Mouse (Mus musculus): ENCODE data around the gene Oscar. TPM values are rescaled to one million over a fixed set of nuclear protein-coding genes. Genes with fewer than 3 reads are reported as not detected.

Oscar gene
- polyA plus RNA-seq (2014; fragmentation: Illumina TruSeq; extraction: RNeasy Lipid Tissue Mini Kit (QIAGEN cat#74804)): 0.26 TPM

DNA sequence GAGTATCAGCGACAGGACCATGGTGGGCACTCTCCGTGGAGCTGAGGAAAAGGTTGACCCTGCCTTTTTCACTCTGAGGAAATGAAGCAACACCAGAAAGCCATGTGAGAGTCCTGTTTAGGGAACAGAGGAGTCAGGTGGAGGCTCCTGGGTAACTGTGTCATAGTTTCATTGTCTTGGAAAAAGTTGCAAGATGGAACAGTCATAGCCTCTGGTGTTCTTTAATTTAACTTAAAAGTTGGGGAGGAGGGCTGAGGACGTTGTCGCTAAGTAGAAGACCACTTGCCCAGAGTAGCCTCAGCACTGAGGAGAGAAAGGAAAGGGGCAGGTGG, at the start of gene Oscar:
TSS of gene Oscar (minus strand) at position 101 of the 332 bp plus-strand sequence.

DNA sequence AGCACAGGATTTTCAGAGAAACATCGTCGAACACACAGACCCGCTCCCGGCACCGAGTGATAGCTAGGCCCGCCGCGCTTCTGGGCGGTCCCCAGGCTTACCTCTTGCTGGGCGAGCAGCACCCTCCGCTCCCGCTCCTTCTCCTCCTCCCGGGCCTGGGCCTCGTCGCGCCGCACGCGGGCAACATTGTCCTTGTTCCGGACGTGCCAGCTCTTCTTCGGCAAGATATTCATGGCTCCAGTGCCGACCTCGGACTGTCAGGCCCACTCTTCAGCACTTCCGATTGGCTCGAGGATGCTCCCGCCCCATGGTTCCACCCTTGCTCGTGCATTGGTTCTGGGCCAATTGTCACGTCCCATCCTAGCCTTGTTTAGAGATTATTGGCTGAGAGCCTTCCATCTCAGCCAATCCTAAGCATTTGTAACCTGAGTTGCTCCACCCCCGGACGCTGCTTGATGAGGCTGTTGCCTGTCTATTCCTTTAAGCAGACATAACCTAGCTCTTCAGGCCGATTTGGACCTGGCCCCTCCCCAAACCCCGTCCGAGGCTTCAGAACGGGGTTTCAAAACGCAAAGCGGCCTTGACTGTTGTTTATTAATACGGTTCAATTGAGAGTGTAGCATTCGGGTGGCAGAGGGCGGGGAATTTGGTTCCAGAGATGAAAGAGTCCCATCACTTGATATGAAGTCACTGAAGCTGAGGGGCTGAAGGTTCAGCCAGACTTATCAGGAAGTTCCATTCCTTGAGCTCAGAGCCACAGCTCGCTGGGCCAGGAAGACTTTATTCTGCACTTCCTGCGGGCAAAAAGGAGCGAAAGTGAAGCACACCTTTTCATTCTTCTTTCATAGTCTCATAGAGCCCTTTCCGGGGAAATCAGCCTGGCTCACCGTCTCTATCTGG, 49.5 kb upstream of the Oscar start, which contains the start of gene Leng1:
TSS of gene Leng1 (minus strand) at position 626 of the 900 bp plus-strand sequence.

DNA sequence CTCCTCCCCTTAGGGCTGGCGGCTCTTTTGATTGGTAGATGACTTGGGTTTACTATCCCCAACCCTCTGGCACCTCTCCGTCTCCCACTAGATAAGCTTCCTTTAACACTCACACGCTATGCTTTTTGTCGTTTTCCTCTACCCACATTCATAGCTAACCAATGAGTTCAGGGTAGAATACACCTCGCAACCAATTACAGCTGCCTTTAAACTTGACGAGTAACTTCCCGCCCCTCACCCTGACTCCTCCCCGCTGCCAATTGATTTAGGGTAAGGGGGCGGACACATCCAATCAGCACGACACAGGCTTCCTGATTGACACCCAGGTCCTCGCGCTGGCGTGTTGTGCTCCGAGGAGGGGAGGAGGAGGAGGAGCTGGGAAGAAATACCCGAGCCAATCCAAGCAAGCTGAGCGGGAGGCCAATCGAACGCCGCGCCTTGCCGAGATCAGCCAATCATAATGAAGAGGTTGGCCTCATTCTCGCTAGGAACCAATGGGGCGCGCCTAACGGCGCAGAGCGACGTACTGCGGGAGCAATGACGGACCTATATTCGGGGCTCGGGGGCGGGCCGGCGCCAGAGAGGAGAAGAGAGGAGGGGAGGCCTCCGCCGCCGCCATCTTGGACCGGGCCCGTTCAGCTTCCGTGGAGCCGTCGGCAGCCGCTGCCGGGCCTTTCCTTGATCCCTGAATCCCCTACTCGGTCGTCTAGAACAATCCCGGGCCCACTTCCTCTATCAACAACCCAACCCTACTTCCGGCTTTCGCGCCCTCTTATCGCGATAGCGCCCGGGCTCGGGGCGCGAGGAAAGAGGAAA, 28.9 kb upstream of the Oscar start, which contains the start of gene Cnot3:
TSS of gene Cnot3 (plus strand) at position 597 of the 816 bp plus-strand sequence.

DNA sequence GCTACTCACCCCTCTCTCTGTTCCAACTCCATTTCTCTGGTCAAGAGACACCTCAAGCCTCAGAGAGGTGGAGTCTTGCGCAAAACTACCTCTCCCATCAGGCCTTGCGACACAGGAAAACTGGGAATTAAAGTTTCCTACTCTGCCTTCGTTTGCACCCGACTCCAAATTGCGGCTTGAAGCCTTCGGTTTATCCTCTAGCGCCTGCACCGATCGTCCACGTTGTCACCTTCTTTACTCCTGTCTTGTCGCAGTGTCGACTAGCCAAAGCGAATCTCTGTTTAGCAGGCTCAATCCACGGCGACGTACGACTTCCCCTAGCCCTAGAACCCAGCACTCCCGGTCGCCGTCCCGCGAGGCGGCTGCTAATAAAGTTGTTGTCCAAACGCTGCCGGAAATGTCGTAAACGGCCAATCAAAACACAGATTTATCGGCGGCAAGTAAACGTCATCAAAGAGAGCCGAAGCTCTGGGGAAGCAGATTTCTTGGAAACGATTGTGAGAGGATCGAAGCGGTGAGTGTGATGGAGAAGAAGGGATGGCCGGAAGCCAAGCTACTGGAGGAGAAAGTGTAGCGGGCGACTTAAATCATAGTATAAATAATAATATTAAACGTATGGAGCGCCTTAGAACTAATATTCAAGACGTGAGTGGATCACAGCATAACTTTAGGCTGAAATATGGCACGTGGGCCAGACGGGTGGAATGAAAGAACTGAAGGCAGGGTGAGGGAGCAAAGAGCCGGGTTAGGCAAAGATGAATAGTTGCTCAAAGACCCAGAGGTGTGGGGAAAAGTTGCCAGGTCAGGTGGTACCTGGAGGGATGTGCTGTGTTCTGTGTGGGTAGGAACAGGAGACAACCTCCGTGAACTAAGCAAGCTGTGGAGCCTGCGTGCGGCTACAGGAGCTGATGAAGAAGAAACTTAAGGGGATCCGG, 13.9 kb upstream of the Oscar start, which contains the start of the genes Tfpt and Prpf31:
TSS of gene Tfpt (minus strand) at position 387 of the 935 bp plus-strand sequence.
TSS of gene Prpf31 (plus strand) at position 443 of the 935 bp plus-strand sequence.

DNA sequence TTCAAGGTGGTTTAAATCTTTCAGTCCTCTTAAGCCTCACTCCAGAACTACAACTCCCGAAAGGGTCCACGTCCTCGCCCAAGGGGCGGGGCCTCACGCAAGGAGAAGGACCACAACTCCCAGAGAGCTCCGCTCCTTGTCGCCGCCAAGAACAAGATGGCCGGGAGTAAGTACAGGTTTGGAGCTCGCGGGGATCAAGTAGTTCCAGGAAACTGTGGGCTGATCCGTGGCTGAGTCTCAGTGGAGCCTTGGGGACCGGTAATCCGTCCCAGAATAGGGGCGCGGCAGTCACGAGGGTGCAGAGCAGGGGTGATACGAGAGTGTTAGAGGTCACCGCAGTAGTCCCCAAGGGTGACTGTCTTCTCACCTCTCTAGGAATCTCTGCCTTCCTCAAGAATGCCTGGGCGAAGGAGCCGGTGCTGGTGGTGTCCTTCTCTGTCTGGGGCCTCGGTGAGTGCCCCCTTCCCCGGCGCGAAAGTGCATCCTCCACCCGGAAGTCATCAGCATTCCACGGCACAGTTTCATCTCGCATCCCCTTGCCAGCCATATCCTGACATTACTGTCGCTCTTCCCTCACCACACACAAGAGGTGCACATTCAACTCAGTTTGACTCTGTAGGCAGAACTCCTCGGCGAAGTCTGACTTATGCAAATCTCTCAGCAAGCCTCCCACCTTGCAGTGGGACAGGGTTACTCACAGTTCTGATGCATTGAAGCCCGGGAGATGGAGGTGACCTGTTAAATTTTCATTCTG, 1.5 kb upstream of the Oscar start, which contains the start of gene Ndufa3:
TSS of gene Ndufa3 (plus strand) at position 132 of the 754 bp plus-strand sequence.

Other genes starting within 250 kb of the Oscar start
- gene Cacng8, start 225.5 kb downstream of the Oscar start, polyA plus RNA-seq (2014; fragmentation: Illumina TruSeq; extraction: RNeasy Lipid Tissue Mini Kit (QIAGEN cat#74804)): not detected
- gene Cacng6, start 192.0 kb downstream of the Oscar start, polyA plus RNA-seq (2014; fragmentation: Illumina TruSeq; extraction: RNeasy Lipid Tissue Mini Kit (QIAGEN cat#74804)): 0.46 TPM
- not detected for gene Tarm1, start 113.5 kb downstream of the Oscar start, polyA plus RNA-seq (2014; fragmentation: Illumina TruSeq; extraction: RNeasy Lipid Tissue Mini Kit (QIAGEN cat#74804))
- 10.4 TPM for gene Ndufa3, start 1.2 kb upstream of the Oscar start, polyA plus RNA-seq (2014; fragmentation: Illumina TruSeq; extraction: RNeasy Lipid Tissue Mini Kit (QIAGEN cat#74804))
- 1.0 TPM for gene Tfpt, start 13.8 kb upstream of the Oscar start, polyA plus RNA-seq (2014; fragmentation: Illumina TruSeq; extraction: RNeasy Lipid Tissue Mini Kit (QIAGEN cat#74804))
- gene Prpf31, start 13.8 kb upstream of the Oscar start, polyA plus RNA-seq (2014; fragmentation: Illumina TruSeq; extraction: RNeasy Lipid Tissue Mini Kit (QIAGEN cat#74804)): 21.1 TPM
- 19.9 TPM for gene Cnot3, start 29.1 kb upstream of the Oscar start, polyA plus RNA-seq (2014; fragmentation: Illumina TruSeq; extraction: RNeasy Lipid Tissue Mini Kit (QIAGEN cat#74804))
- 5.0 TPM for gene Leng1, start 49.7 kb upstream of the Oscar start, polyA plus RNA-seq (2014; fragmentation: Illumina TruSeq; extraction: RNeasy Lipid Tissue Mini Kit (QIAGEN cat#74804))
- gene Tmc4, start 61.4 kb upstream of the Oscar start, polyA plus RNA-seq (2014; fragmentation: Illumina TruSeq; extraction: RNeasy Lipid Tissue Mini Kit (QIAGEN cat#74804)): 11.3 TPM
- 13.3 TPM for gene Tsen34, start 76.7 kb upstream of the Oscar start, polyA plus RNA-seq (2014; fragmentation: Illumina TruSeq; extraction: RNeasy Lipid Tissue Mini Kit (QIAGEN cat#74804))
- 56.0 TPM for gene Mboat7, start 77.4 kb upstream of the Oscar start, polyA plus RNA-seq (2014; fragmentation: Illumina TruSeq; extraction: RNeasy Lipid Tissue Mini Kit (QIAGEN cat#74804))
- 11.4 TPM for gene Rps9, start 87.8 kb upstream of the Oscar start, polyA plus RNA-seq (2014; fragmentation: Illumina TruSeq; extraction: RNeasy Lipid Tissue Mini Kit (QIAGEN cat#74804))
- 5.2 TPM for gene Pirb, start 104.2 kb upstream of the Oscar start, polyA plus RNA-seq (2014; fragmentation: Illumina TruSeq; extraction: RNeasy Lipid Tissue Mini Kit (QIAGEN cat#74804))
- not detected for gene Gm15448, start 209.5 kb upstream of the Oscar start, polyA plus RNA-seq (2014; fragmentation: Illumina TruSeq; extraction: RNeasy Lipid Tissue Mini Kit (QIAGEN cat#74804))
- 1.5 TPM for gene Pira2, start 228.9 kb upstream of the Oscar start, polyA plus RNA-seq (2014; fragmentation: Illumina TruSeq; extraction: RNeasy Lipid Tissue Mini Kit (QIAGEN cat#74804))